Mouse (Mus musculus): ENCODE data around the gene Dolk.
A peak's percentile ranks its signal among the peaks of the same experiment; 100 is the strongest.

Gene Dolk

GRCm38 (mm10) chr2:30269241-30269990, 16.7 kb downstream of the Dolk start:
- DNase-seq (ENCODE audit: inconsistent age in 2 of 2, low spot score in 1 of 2): peak in 1 of 2 experiments; percentile 43

- DNase-seq (ENCODE audit: inconsistent age in 2 of 2, low spot score in 1 of 2): peak in 1 of 2 experiments; percentile 70
Observed at GRCm38 (mm10) chr2:30268371-30268770, 17.8 kb downstream of the Dolk start.

GRCm38 (mm10) chr2:30267466-30267865, 18.7 kb downstream of the Dolk start:
- peak in 1 of 2 experiments; percentile 26 for DNase-seq (ENCODE audit: inconsistent age in 2 of 2, low spot score in 1 of 2)

GRCm38 (mm10) chr2:30266392-30266941, 19.7 kb downstream of the Dolk start:
- peak; percentile 81 to 89 for DNase-seq (ENCODE audit: inconsistent age in 2 of 2, low spot score in 1 of 2)

- DNase-seq (ENCODE audit: inconsistent age in 2 of 2, low spot score in 1 of 2): peak; percentile 87 to 91
Observed at GRCm38 (mm10) chr2:30265767-30266253, 20.3 kb downstream of the Dolk start, which contains the start of gene Phyhd1. Phyhd1 (plus strand) TSS chr2:30266203.

GRCm38 (mm10) chr2:30264671-30265519, 21.2 kb downstream of the Dolk start:
- DNase-seq (ENCODE audit: inconsistent age in 2 of 2, low spot score in 1 of 2): peak in 1 of 2 experiments; percentile 54

GRCm38 (mm10) chr2:30263811-30264210, 22.3 kb downstream of the Dolk start:
- peak in 1 of 2 experiments; percentile 42 for DNase-seq (ENCODE audit: inconsistent age in 2 of 2, low spot score in 1 of 2)

GRCm38 (mm10) chr2:30262840-30263441, 23.2 kb downstream of the Dolk start:
- DNase-seq (ENCODE audit: inconsistent age in 2 of 2, low spot score in 1 of 2): peak; percentile 65 to 88

GRCm38 (mm10) chr2:30261921-30262839, 24.0 kb downstream of the Dolk start:
- DNase-seq (ENCODE audit: inconsistent age in 2 of 2, low spot score in 1 of 2): peak in 1 of 2 experiments; percentile 42

GRCm38 (mm10) chr2:30261064-30261736, 24.9 kb downstream of the Dolk start:
- DNase-seq (ENCODE audit: inconsistent age in 2 of 2, low spot score in 1 of 2): peak in 1 of 2 experiments; percentile 41

- peak in 1 of 2 experiments; percentile 39 for DNase-seq (ENCODE audit: inconsistent age in 2 of 2, low spot score in 1 of 2)
Observed at GRCm38 (mm10) chr2:30259131-30260064, 26.7 kb downstream of the Dolk start.

GRCm38 (mm10) chr2:30258600-30258999, 27.5 kb downstream of the Dolk start:
- DNase-seq (ENCODE audit: inconsistent age in 2 of 2, low spot score in 1 of 2): peak; percentile 61 to 73

GRCm38 (mm10) chr2:30257699-30258460, 28.3 kb downstream of the Dolk start:
- peak in 1 of 2 experiments; percentile 36 for DNase-seq (ENCODE audit: inconsistent age in 2 of 2, low spot score in 1 of 2)

GRCm38 (mm10) chr2:30256616-30257350, 29.4 kb downstream of the Dolk start:
- peak in 1 of 2 experiments; percentile 27 for DNase-seq (ENCODE audit: inconsistent age in 2 of 2, low spot score in 1 of 2)

- peak in 1 of 2 experiments; percentile 31 for DNase-seq (ENCODE audit: inconsistent age in 2 of 2, low spot score in 1 of 2)
Observed at GRCm38 (mm10) chr2:30255631-30256395, 30.3 kb downstream of the Dolk start.

GRCm38 (mm10) chr2:30253809-30254208, 32.3 kb downstream of the Dolk start:
- no peak for DNase-seq (ENCODE audit: inconsistent age in 2 of 2, low spot score in 1 of 2)
